Mouse (Mus musculus): Measurements from ENCODE around the gene Herc6.

DNA sequence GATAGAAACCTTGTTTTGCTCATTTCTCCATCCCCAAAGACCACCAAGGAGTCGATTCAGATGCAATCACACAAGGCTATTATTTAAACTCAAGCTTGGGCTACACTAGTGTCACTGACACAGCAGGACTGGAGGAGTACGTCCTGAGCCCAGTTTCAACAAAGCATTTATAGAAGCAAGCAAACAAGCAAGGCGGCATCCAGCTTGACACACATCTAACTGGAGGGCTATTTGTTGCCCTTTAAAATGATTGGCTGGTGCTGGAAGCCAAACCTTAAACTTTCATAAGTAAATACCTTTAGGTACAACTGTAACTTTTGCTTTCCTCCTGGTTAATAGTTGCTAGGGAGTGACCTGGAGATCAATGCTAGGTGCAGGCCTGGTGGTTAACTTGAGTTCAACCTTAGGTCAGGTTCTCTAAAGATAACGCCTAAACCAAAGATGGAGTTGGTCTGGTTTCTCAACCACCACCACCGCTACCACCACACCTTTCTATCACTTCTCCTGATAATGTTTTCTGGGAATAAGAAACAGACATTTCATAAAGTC lies 39.8 kb upstream of the Herc6 start:
- TF ChIP-seq POLR2A (IDR thresholded peaks at IDR 0.05; ENCODE audit: borderline replicate concordance, control insufficient read depth, low read depth, low read length), result no peak
- TF ChIP-seq CTCF (IDR thresholded peaks at IDR 0.05; ENCODE audit: control insufficient read depth, insufficient read depth, low read length), result no peak

Data from bone marrow, adult 2 months (tissue).